Mouse (Mus musculus): Measurements from ENCODE around the gene Acox1.
A peak's percentile ranks its signal among the peaks of the same experiment; 100 is the strongest.

Acox1 gene

DNA sequence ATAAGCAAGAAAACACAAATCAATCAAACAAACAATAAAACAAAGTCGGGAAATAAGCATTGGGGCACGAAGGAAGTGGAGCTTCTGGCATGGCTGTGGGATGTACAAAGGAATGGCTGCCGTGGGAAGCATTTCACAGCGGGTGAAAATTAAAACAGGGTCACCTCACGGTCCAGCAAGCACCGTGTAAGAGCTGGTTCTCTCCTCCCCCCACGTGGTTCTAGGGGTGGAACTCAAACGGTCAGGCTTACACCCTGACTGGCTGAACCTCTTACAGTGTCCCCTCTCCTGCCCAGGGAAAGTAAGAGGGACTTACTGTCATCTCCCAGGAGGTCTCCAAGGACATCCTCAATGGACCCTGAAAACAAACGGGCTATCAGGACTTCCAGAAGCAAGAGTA lies 35.8 kb downstream of the Acox1 start:
- no peak for DNase-seq

DNA sequence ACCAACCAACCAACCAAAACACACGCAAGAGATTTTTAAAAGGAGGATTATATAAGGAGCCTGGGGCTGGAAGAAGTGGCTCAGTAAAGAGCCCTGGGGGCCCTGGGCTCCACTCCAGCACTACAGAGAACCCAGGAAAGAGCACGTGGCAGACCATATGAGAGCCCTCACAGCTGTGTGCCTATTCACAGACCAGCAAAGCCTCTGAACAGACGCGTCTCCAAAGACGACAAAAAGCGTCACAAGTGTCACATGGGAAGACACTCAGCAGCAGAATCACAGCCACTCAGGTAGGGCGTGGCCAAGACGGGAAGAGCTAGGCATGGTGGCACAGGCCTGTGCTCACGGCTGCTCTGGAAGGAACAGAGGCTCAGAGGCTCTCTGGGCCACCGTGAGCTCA lies 36.7 kb downstream of the Acox1 start:
- peak; percentile 17 for DNase-seq

DNA sequence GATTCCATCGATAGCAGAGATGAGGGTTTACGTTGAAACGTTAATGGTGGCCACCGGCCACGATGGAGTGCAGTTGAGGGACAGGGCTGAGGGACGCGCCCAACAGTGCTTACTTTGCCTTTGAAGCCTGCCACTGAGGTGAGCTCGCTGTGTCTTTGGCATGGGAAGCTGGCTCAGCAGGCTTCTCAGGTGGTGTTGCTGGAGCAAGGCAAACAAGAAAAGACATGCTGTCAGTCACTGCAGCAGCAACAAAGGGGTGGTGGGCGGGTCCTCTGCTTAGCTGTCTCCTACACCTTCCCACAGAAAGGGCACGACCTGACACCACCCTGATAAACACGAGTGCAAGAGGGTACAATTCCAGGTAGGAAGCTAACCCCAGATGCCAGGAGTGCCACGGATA lies 37.5 kb downstream of the Acox1 start:
- DNase-seq: no peak

DNA sequence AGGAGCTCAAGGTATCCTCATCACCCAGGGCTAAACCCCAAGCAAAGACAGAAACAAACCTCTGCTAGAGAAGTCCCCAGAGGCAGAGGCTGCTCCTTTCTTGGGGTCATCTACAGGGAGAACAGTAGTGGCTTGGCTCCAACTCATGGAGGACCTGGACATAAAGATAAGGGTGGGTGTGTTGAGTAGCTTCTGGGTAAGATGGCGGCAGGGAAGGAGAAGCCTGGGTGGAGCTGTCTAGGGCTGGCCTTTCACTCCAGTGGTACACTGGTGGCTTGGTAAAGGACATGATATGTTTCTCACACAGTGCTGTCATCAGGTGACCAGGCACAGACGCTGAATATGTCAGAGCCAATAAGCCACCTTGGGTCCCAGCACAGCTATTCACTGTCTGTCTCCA lies 47.9 kb downstream of the Acox1 start:
- no peak for DNase-seq

DNA sequence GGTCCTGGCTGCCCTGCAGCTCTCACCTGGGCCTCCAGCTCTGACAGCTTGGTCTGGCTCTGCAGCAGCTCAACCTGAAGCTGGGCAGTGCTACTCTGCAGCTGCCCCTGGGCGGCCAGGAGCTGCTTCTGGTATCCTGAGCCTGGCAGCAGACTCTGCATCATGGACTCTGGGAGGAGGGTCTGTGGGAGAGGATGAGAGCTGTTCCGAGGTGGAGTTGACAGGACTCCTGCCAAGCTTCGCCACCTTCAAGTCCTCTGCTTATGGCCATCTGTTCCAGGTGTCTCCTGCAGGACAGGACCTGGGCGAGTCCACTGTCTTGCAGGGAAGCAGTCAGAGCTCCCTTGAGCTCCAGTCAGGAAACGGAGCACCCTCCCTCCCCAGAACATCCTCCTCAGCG lies 49.5 kb downstream of the Acox1 start:
- no peak for DNase-seq

DNA sequence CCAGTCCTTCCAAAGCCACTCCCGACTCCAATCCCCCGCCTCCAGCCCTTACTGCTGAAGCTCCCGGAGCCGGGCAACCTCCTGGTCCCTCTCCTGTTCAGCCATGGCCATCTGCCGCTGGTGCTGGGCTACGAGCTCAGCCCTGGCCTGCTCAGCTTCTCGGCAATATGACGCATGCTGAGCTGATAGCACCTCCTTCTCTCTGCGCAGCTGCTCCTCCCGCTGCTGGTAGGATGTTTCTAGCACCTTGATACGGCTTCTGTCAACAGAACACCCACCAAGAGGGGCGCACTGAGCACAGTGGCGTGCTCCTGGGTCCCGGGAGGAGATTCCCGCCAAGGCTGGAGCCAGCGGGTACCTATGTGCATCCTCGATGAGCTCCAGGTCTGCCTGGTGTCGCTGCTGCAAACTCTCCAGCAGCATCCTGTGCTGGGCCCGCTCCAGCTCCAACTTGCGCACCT lies 50.1 kb downstream of the Acox1 start:
- no peak for DNase-seq

DNA sequence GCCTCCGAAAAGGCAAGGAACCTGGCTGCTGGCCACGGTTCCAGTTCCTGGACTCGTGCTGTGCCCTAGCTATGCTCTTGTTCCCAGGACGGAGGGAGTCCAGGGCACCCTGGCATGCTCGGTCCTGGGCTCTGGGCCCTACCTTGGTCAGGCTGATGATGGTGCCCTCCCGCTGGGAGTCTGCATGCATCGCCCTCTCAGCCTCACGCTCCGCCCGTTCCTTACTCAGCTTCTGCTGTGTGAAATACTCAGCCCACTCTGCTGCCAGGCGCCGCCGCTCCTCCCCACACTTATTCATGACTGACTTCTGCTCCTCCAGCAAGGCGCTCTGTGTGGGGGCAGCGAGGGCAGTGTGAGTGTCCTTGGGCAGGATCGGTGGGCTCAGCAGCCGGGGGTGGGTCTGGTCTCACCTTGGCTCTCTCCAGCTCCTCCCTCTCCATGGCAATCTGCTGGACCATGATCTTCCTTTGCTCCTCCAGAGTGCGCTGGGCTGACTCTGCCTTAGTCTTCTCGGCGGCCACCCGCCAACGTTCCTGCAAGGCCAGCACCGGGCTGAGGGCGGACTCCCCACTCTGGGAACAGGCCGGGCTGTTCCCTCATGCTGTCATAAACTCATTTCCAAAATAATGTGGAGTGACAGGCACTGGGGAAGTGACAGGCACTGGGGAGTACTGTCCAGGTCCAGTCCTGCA lies 52.4 kb downstream of the Acox1 start:
- DNase-seq: no peak

DNA sequence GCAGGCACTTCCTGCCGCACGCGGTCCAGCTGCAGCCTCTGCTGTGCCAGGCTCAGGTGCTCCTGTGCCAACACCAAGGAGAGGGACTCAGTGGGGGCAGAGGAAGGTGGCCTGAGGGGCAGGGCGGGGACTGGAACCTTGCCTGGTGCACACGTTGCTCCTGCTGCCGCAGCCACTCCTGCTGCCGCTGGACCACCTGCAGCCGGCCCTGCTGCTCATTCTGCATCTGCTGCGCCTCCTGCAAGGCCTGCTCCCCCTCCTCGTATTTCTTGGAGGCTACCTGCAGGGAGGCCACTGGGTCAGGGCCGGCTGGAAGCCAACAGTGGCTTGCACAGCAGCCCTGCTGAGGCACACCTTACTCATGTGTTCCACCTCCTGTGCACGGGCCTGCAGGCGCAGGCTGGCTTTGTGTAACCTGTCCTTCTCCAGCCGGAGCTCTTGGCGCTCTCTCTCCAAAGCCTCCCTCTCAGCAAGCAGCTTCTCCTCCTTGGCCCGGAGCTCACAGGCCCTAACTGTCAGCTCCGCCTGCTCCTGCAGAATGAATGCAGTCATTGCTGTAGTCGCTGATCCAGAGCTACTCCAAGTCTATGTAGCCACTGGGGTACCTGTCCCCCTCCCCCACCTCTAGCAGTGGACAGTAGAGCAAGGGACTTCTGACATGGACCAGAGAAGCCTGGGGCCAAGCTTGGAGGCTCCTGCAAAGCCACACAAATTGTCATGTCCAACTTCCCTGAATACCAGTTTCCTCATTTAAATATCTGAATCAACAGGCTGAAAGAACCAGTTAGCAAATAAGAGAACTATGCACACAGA lies 53.2 kb downstream of the Acox1 start:
- DNase-seq: no peak

DNA sequence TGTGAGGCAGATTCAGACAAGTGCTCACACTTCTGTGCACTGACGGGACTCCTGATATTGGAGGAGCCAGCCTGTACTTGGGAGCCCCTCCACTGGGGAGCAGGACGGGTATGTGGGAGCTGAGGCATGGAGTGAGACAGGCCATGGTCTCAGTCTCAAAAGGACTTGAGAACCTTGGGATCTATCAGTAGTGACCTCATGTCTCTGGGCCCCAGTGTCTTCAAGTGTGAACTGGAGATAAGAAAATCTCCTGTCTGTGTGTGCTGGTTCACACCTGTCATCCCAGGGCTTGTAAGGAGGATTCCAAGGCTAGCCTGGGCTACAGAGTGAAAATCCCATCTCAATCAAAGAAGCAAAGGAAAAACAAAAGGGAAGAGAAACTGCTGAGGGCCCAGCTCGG lies 55.4 kb downstream of the Acox1 start:
- no peak for DNase-seq

DNA sequence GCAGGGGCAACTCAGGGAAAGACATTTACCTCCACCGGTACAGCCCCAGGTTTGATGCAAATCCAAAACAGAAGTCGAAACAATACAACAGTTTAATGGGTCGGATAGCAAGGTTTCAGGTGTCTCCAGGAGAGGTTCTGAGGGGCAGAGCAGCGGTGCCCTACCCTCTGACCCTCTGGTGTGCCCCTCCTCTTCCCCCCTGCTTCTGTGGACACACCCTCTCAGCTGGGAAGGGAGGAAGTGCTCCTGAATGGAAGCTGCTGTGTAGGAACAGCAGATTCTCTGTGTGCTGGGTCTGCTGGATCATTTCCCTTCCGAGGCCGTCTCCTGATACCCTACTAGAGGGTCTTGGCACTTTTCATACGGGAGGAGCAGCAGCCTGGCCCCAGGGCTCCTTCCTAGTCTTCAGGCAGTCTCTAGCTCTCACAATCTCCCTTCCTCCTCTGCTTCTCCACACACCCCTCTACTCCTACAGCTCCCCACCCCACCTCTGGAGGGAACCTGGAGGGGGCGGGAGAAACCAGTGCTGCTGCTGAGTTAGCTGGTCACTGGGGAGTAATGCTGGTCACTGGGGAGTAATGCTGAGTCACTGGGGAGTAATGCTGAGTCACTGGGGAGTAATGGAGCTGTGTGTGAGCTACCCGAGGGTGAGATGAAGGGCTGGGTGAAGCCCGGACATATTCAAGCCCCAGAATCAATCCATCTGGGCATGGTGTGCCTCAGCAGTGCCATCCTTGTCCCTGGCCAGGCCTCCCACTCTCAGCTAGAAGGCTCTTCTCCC lies 56.4 kb downstream of the Acox1 start:
- no peak for DNase-seq

DNA sequence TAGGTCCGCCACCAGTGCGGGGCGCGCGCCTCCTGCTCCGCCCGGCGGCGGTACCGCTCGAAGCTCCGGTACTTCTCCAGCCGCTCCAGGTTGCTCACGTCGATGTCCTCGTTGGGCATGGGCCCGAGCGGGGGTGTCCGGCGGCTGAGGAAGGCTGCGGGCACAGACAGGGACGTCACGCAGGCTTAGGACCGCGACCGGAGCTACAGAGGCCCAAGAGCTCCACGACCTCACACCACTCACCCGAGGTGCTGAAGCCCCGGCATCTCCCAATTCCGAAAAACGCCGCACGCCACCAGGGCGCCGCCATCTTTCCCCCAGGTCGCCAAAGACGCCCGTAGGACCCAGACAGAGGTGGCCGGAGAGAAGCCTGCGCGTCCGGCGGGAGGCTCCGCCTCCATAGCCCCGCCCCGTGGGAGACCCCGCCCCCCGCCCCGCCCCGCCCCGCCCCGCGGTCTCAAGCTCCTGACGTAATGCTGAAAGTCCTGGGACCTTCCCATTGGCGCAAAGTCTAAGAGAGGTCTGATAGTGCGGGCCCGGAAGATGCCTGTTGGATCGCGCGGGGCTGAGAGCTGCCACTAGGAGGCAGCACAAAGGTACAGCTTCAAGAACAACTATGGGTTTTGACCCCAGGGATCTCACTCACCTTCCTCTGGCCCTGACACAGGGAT lies 60.2 kb downstream of the Acox1 start, which contains the start of gene Mrpl38:
Gene Mrpl38, minus strand, starts transcription at position 401 of the 671 bp plus-strand sequence.
- DNase-seq: peak; percentile 90

DNA sequence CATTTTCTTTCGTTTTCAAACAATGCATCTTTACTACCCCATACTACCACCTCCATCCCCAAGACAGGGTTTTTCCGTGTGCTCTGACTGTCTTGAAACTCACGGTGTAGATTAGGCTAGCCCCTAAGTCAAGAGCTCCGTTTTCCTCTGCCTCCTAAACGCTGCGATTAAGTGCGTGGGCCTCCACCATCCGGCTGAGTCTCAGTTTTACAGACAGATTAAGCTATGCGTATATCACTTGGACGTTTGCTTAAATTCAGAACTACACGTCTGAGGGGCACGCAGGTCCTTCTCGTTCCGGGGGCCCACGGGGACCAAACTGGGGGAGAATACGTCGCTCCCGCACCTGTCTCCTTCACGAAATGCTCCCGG lies 60.8 kb downstream of the Acox1 start:
- no peak for DNase-seq

DNA sequence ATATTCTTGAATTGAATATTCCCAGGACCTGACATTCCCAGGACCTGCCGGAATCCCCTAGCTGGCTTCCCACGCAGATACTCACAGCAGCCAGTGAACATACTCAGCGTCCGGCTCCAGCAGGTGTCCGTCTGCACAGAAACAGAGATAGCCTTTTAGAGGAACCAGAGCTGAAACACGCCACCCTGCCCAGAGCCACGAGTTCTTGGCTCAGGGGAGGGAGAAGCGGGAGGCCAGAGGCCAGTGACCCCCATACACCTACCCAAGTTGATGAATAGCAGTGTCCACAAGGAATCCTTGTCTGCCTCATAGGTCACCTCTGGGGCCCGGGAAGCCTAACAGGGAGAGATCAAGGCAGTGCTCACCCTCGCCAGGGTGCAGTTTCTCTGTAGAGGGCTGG lies 64.7 kb downstream of the Acox1 start:
- no peak for DNase-seq

DNA sequence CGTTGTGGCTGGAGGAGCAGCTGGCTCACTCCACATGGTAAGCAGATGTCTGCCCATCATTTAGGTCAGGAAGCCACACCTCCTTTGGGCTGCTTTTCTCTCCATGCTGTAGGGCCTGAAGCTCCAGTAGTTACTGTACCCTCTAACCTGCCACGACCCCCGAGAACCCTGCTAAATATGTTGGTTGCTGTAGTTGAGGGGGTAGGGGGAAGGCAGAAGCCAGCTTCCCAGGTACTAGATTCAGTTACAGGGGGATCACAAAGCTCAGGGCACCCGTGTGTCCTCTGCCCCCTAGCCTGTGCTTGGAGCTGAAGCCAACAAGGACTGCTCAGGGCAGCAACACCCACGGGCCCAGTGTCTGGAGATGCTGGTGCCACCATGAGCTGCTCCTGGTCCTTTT lies 65.3 kb downstream of the Acox1 start:
- no peak for DNase-seq

DNA sequence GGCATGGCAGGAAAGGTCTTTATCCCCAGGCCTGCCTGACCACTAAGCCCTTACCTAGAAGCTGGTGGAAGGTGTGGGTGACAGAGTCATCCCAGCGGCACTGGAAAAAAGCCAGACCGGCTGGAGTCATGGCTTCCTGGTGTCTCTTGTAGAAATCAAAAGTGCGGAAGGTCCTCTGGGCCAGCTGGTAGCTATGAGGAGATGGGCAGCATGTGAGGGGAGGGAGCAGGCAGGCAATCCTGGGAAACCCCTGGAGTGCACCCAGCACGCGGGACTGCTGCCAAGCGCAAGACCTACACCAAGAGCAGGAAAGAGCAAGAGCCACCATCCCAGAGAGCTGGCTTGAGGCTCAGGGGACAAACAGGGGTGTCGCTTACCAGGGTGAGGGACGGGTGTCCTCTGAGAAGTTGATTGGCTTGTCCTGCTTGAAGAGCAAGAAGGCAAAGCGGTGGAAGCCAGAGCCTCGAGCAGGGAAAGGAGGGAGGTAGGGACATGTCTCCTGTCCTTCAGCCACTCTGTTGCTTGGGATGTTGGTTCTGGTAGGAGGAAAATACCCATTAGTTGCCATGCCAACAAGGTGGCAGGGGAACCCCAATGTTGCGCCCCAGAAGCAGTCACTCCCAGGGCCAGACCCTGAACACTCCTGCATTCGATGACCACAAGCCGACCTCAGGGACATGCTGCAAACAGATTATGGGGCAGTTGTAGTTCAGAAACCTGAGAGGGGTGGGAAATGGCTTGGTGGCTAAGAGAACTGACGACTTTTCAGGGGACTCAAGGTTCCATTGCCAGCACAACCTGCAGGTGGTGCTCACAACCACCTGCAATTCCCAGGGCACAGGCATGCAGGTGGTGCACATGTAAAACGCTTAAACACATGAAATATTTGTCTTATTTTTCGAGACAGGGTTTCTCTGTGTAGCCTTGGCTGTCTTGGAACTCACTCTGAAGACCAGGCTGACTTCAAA lies 66.2 kb downstream of the Acox1 start:
- DNase-seq: peak; percentile 27

DNA sequence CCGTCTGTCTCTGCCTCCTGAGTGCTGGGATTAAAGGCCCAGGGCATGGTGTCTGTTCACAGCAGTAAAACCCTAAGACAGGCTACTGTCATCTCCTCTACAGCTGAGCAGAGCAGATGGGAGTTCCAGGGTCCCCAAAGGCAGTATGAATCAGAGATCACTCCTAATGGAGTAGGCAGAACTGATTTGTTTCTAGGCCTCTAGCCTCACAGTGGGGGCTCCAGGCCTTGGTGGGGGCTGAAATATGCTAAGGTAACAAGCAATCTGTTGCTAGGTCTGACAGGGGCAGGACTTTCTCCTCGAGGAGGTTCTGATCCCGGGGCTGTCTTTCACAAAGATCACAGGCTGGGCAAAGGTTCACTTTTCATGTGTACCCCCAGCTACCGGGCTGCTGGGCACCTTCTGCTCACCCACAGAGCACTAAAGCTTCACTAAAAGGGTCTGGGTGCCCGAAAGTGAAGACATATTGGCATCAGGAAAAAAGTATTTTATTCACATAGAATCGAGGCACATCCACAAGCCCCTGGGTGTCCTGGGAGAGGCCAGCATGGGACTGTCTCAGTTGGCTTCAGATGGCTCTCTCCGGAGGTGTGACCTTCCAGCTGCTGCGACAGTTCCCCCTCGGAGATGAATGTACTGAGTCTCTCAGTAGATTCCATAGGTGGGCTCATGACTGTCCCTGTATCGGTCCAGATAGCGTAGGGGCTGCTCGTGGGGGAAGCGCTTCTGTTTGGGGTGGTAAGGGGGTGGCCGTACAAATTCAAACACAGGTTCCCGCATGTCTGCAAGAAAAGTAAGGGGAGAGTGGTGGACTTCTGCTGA lies 67.3 kb downstream of the Acox1 start:
- DNase-seq: no peak

DNA sequence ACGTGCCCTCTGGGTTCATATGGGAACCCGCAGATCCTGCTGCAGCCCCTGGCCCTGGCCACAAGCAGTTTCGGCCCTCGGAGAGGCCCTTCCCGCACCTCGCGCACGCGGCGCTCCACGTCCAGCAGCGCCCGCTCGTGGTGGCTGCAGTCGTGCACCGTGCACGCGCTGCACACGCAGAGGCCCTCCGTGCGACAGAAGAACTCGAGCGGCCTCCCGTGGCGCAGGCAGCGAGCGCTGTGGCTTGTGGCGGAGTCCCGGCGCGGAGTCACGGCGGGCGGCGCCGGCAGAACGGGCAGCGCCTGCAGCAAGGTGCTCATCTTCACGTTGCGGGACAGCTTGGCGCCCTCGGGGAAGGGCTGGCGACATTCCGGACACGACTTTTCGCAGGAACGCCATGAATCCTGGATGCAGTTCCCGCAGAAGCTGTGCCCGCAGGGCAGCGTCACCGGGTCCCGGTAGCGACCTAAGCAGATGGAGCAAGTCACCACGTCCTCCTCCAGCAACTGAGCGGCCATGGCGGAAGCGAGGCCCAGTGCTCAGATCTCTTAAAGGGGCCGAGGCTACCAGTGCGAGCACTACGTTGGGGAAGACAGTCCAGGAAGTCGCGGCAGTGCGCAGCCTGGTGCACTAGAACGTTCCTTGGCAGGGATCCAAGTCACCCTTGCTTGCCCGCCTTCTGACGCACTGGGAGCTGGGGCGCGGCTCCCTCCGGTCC lies 68.2 kb downstream of the Acox1 start, which contains the start of gene Trim65:
Gene Trim65, minus strand, starts transcription at position 641 of the 718 bp plus-strand sequence.
- DNase-seq: peak; percentile 91

DNA sequence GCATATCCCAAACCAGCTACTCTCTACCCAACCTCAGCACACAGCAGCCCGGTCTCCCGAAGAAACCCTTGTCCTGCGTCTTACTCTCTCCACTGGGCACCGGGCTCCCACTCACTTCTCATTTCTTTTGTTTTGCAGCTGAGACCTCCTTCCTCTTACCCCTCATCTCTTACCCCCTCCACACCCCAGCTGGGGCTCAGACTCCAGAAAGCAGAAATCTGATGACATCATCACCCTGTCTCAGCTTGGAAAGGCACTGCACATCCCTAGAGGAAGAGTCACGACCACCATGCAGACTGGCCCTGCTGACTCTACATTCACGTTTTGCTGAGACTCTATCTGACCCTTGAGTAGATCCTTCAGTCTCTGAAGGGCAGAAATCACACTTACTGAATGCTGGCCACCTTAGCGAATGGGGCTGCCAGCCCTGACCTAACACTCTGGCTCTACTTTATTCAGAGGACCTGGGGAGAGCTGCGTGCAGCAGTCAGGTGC lies 68.8 kb downstream of the Acox1 start:
- DNase-seq: peak; percentile 51

DNA sequence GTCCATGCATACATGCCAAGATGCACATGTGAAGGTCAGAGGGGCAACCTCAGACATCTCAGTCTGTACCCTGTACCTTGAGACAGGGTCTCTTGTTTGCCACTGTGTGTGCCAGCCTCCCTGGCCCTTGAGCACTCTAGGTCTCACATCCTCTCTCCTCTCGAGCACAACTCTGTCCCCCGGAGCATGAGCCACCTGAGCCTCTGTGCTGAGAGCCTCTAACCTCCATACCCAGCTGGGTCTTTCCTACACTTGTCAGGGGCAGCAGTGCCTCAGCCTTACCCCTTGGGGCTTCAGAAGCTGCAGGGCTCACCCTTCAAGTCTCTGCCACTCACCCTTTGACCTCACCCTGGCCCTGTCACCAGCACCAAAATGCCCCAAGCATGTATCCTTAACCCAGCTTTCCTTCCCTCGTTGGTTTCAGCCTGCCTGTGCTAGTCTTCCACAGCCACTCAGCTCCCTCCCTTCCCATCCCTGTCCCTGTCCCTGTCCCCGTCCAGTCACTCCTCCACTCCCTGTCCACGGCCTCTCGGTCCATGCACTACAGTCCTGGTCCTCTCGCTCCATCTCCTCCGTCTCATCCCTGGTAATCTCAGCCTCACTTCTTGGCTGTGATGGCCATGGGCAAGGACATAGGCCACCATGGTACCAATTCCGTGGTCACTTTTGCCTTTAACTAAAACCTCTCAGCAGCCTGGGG lies 69.6 kb downstream of the Acox1 start:
- no peak for DNase-seq

All from thymus, postnatal 14 days (tissue).